Mouse (Mus musculus) liver, adult 2 months (tissue): ENCODE results near the gene Gm2007. TPM values are rescaled to one million over a fixed set of nuclear protein-coding genes. Genes with fewer than 3 reads are reported as not detected.
"Not testable (repeated sequence)": the region's sequence is repeated elsewhere in the genome, so short reads cannot be mapped to it uniquely, and the experiment has no call there.

Source experiments
- DNase-seq: peaks from one replicate; pipeline ENCODE4 v3.0.0-alpha.2; 2011; ENCODE audit warnings: low read depth, low spot score; ENCODE audit errors: extremely low read depth
- H3K27ac ChIP-seq: fragments of 200-500 bp; replicated peaks from 2 replicates; pipeline ENCODE4 v1.5.1; 2012; ENCODE audit warnings: low read depth, mild to moderate bottlenecking, control low read depth, inconsistent platforms, low read length; ENCODE audit not compliant: insufficient read depth
- H3K27me3 ChIP-seq: fragments of 200-500 bp; 2 replicates; pipeline ENCODE4 v1.6.1; 2012; ENCODE audit warnings: mild to moderate bottlenecking, moderate library complexity, low read length, inconsistent platforms; ENCODE audit not compliant: control insufficient read depth, insufficient read depth
- H3K36me3 ChIP-seq: fragments of 200-500 bp; 2 replicates; pipeline ENCODE4 v1.6.1; 2012; ENCODE audit warnings: low read length, inconsistent platforms; ENCODE audit not compliant: control insufficient read depth, insufficient read depth
- H3K4me1 ChIP-seq: fragments of 200-500 bp; 2 replicates; pipeline ENCODE4 v1.6.1; 2011; ENCODE audit warnings: low read length; ENCODE audit not compliant: control insufficient read depth, insufficient read depth
- H3K4me3 ChIP-seq: fragments of 200-500 bp; 2 replicates; pipeline ENCODE4 v1.5.1; 2011; ENCODE audit warnings: low read depth, mild to moderate bottlenecking, control low read depth, low read length, moderate library complexity; ENCODE audit not compliant: insufficient read depth
- H3K79me2 ChIP-seq: fragments of 200-500 bp; 2 replicates; pipeline ENCODE4 v1.6.1; 2012; ENCODE audit warnings: inconsistent platforms, mild to moderate bottlenecking, low read length, moderate library complexity; ENCODE audit not compliant: control insufficient read depth, insufficient read depth
- H3K9ac ChIP-seq: fragments of 200-500 bp; 2 replicates; pipeline ENCODE4 v1.6.1; 2012; ENCODE audit warnings: low read depth, mild to moderate bottlenecking, control low read depth, inconsistent platforms, low read length
- WGBS: fragments of 180-500 bp; shearing (Covaris S2); methylation state at CpG from one replicate; pipeline ENCODE4 v1.1.7; 2018; 5-methylcytosine and 5-hydroxymethylcytosine counted together
- polyA plus RNA-seq: library from polyadenylated mRNA; depleted of rRNA; stranded (reverse); fragments of >200 nt; gene quantifications from 2 replicates; pipeline ENCODE4 v1.2.3, GENCODE M21; 2012; rRNA removed
- total RNA-seq: library from RNA; depleted of rRNA; stranded (reverse); fragments of >200 nt; gene quantifications from 2 replicates; pipeline ENCODE4 v1.2.3, GENCODE M21; 2014; rRNA removed

The Gm2007 gene
- total RNA-seq: not detected in 2 replicates
- polyA plus RNA-seq: not detected in 2 replicates

DNA sequence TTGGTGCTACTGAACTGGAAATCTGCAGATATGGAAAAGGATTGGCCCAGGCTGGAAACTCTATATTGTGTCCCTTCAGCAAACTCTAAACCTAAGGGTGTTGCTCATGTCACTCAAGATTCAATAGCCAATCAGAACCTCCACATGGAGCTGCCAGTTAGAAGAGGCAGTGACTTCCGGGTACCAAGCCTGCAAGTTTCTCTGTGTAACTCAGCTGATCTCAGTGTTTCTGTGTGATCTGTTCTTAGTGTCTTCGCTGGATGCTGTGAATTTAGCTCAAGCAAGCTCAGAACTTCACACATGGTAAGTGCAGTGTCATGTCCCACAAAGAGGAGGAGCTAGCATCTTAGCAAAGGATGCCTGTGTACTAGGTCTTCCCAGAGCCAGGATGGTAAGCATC, at the start of gene Gm2007:
Gm2007 (plus strand) TSS at position 301 of the 400 bp plus-strand sequence.
- not testable (repeated sequence) for DNase-seq, H3K4me3 ChIP-seq, H3K27me3 ChIP-seq, H3K36me3 ChIP-seq, H3K79me2 ChIP-seq, H3K27ac ChIP-seq, H3K9ac ChIP-seq, H3K4me1 ChIP-seq
- WGBS: no CpG with 5 or more reads among the region's 2 CpGs

GRCm38 (mm10) chr2:175703546-175703945, 37.8 kb upstream of the Gm2007 start, which contains the start of gene Zfp969:
Zfp969 (minus strand) TSS chr2:175703646.
- H3K4me3 ChIP-seq, H3K36me3 ChIP-seq, H3K79me2 ChIP-seq, H3K4me1 ChIP-seq, H3K27ac ChIP-seq, DNase-seq, H3K27me3 ChIP-seq, H3K9ac ChIP-seq: not testable (repeated sequence)
- no CpG with 5 or more reads among the region's 9 CpGs for WGBS

DNA sequence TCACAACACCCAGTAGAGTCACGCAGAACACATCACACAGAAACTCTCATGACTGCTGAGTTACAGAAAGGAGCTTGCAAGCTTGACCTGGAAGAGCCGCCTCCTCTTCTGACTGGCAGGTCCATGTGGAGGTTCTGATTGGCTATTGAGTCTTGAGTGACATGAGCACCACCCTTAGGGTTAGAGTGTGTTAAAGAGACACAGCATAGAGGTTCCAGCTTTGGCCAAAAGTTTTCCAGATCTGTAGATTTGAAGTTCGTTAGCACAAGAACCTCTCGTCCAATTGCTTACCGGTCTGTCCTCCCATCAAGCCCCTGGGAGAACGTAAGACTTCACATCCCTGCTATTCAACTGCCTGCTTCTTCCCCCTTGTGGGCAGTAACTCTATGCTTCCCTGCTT, 59.7 kb downstream of the Gm2007 start, which contains the start of gene Gm14288:
Gm14288 (minus strand) TSS at position 101 of the 400 bp plus-strand sequence.
- not testable (repeated sequence) for H3K27ac ChIP-seq, H3K4me3 ChIP-seq, H3K36me3 ChIP-seq, DNase-seq, H3K9ac ChIP-seq, H3K4me1 ChIP-seq, H3K27me3 ChIP-seq, H3K79me2 ChIP-seq
- WGBS: no CpG with 5 or more reads among the region's 6 CpGs

Other genes starting within 250 kb of the Gm2007 start
- not detected in 2 replicates for gene Gm11007, start 97.6 kb upstream of the Gm2007 start, total RNA-seq
- not detected in 2 replicates for gene Gm11007, start 97.6 kb upstream of the Gm2007 start, polyA plus RNA-seq
- not detected in 2 replicates for gene Zfp969, start 37.9 kb upstream of the Gm2007 start, total RNA-seq
- gene Zfp969, start 37.9 kb upstream of the Gm2007 start, polyA plus RNA-seq: 1.6 and 1.8 TPM in 2 replicates
- gene Gm14288, start 59.6 kb downstream of the Gm2007 start, total RNA-seq: 2.0 and 4.8 TPM in 2 replicates
- gene Gm14288, start 59.6 kb downstream of the Gm2007 start, polyA plus RNA-seq: 0.46 and 1.9 TPM in 2 replicates
- 2.7 and 7.0 TPM in 2 replicates for gene Gm6710, start 127.7 kb downstream of the Gm2007 start, total RNA-seq
- gene Gm6710, start 127.7 kb downstream of the Gm2007 start, polyA plus RNA-seq: 0.11 and 1.0 TPM in 2 replicates
- 6.8 and 7.9 TPM in 2 replicates for gene Zfp966, start 189.6 kb downstream of the Gm2007 start, total RNA-seq
- 0.15 and 0.17 TPM in 2 replicates for gene Zfp966, start 189.6 kb downstream of the Gm2007 start, polyA plus RNA-seq
- 5.1 and 6.1 TPM in 2 replicates for gene Gm2026, start 223.8 kb downstream of the Gm2007 start, total RNA-seq
- gene Gm2026, start 223.8 kb downstream of the Gm2007 start, polyA plus RNA-seq: 0.32 TPM in 1 of 2 replicates, not detected in the other